In genomic region chr17:47596162-47596838, GRCm38 (mm10) we compare ENCODE assay signal across 7 mouse cellular contexts. TPM values are rescaled to one million over a fixed set of nuclear protein-coding genes. Genes with fewer than 3 reads are reported as not detected.
DNase-seq lines count a peak whose midpoint lies in the region; ATAC-seq and TF ChIP-seq lines count a peak whose summit lies in the region.

No protein-coding gene starts in this region.

- no peak for TF ChIP-seq POLR2A in testis, adult 2 months (IDR thresholded peaks at IDR 0.05; ENCODE audit: control insufficient read depth, low read depth, low read length)

- H3K4me3 ChIP-seq in testis, adult 2 months (ENCODE audit: control insufficient read depth, low read depth, low read length) = peak overlapping the region; percentile 2; the same call in 1 of the 2 replicates
- H3K4me3 ChIP-seq in forebrain, embryonic 16.5 days (replicated peaks; ENCODE audit: low read length) = 0 out of 2 replicates have a peak overlapping the region, but pooled peaks have one; percentile 4
- peak overlapping the region; percentile 93 for H3K4me3 ChIP-seq in limb, embryonic 15.5 days
- peak overlapping the region; percentile 96 for H3K4me3 ChIP-seq in stomach, embryonic 15.5 days (replicated peaks)

- no peaks in the 10 kb centered on the region for H3K27me3 ChIP-seq in testis, adult 2 months (ENCODE audit: control insufficient read depth, insufficient read depth, low read length)
- no peaks in the 10 kb centered on the region for H3K27me3 ChIP-seq in forebrain, embryonic 16.5 days (replicated peaks; ENCODE audit: control insufficient read depth, insufficient read depth, low read length)
- no peaks in the 10 kb centered on the region for H3K27me3 ChIP-seq in limb, embryonic 15.5 days
- no peaks in the 10 kb centered on the region for H3K27me3 ChIP-seq in stomach, embryonic 15.5 days (replicated peaks)

- ATAC-seq in forebrain, embryonic 16.5 days = no peak
- ATAC-seq in limb, embryonic 15.5 days (ENCODE audit: insufficient number of reproducible peaks, low FRiP score, low TSS enrichment, low read depth) = no peak
- no peak for ATAC-seq in stomach, embryonic 15.5 days (ENCODE audit: insufficient read depth, low FRiP score, low read depth)
- no peak for ATAC-seq in erythroid progenitor cell, adult 5-6 weeks (replicated peaks; ENCODE audit: low FRiP score, poor library complexity, severe bottlenecking)

- no peak for TF ChIP-seq CTCF in testis, adult 2 months (IDR thresholded peaks at IDR 0.05; ENCODE audit: control insufficient read depth, insufficient read depth, insufficient replicate concordance, low read depth, low read length)

- H3K4me2 ChIP-seq in forebrain, embryonic 16.5 days (ENCODE audit: low read length) = peak overlapping the region; percentile 99
- H3K4me2 ChIP-seq in limb, embryonic 15.5 days = peak overlapping the region; percentile 73
- H3K4me2 ChIP-seq in stomach, embryonic 15.5 days = peak overlapping the region; percentile 78

- WGBS in forebrain, embryonic 16.5 days = 22% methylated on average over 6 of the region's 6 CpGs
- WGBS in limb, embryonic 15.5 days = 11% methylated on average over 6 of the region's 6 CpGs
- 16% methylated on average over 6 of the region's 6 CpGs for WGBS in stomach, embryonic 15.5 days

- DNase-seq in testis, postnatal 14 days (ENCODE audit: low spot score) = no peak
- no peak for DNase-seq in frontal cortex, postnatal 10 days (ENCODE audit: low spot score in 2 of 2)

- no peaks in the 10 kb centered on the region for H3K36me3 ChIP-seq in testis, adult 2 months (ENCODE audit: control insufficient read depth, insufficient read depth, low read length)
- peaks cover 7% of the 10 kb centered on the region for H3K36me3 ChIP-seq in forebrain, embryonic 16.5 days (ENCODE audit: control insufficient read depth, insufficient read depth)
- peaks cover 47% of the 10 kb centered on the region for H3K36me3 ChIP-seq in limb, embryonic 15.5 days
- H3K36me3 ChIP-seq in stomach, embryonic 15.5 days = peaks cover 20% of the 10 kb centered on the region

- H3K27ac ChIP-seq in testis, adult 2 months (ENCODE audit: control insufficient read depth, insufficient read depth, low read depth, low read length) = no peak overlapping the region
- H3K27ac ChIP-seq in forebrain, embryonic 16.5 days (ENCODE audit: low read length) = peak overlapping the region; percentile 60
- H3K27ac ChIP-seq in limb, embryonic 15.5 days = peak overlapping the region; percentile 97
- H3K27ac ChIP-seq in stomach, embryonic 15.5 days = peak overlapping the region; percentile 98

- H3K4me1 ChIP-seq in testis, adult 2 months (ENCODE audit: control insufficient read depth, insufficient read depth, low read length) = peaks cover 29% of the 10 kb centered on the region
- peaks cover 36% of the 10 kb centered on the region for H3K4me1 ChIP-seq in forebrain, embryonic 16.5 days (replicated peaks; ENCODE audit: control insufficient read depth, insufficient read depth, low read length)
- H3K4me1 ChIP-seq in limb, embryonic 15.5 days = peaks cover 47% of the 10 kb centered on the region
- H3K4me1 ChIP-seq in stomach, embryonic 15.5 days = peaks cover 41% of the 10 kb centered on the region

- peak overlapping the region; percentile 31 for H3K9ac ChIP-seq in forebrain, embryonic 16.5 days (replicated peaks; ENCODE audit: low read depth, low read length)
- peak overlapping the region; percentile 85 for H3K9ac ChIP-seq in limb, embryonic 15.5 days
- peak overlapping the region; percentile 87 for H3K9ac ChIP-seq in stomach, embryonic 15.5 days

- no peaks in the 10 kb centered on the region for H3K9me3 ChIP-seq in forebrain, embryonic 16.5 days (ENCODE audit: control insufficient read depth, low read length)
- H3K9me3 ChIP-seq in limb, embryonic 15.5 days = no peaks in the 10 kb centered on the region
- no peaks in the 10 kb centered on the region for H3K9me3 ChIP-seq in stomach, embryonic 15.5 days

RNA-seq across cellular contexts. Expression of gene Bysl, which starts 15.0 kb away (rescaled TPM):
- polyA plus RNA-seq in testis, adult 2 months (2012; rRNA removed) = 16.3 and 17.6 TPM in 2 replicates
- 32.9 and 36.1 TPM in 2 replicates for polyA plus RNA-seq in forebrain, embryonic 16.5 days (2015; fragmentation: Nextera tagmentation; extraction: Ambion mirVana)
- 24.1 and 26.3 TPM in 2 replicates for polyA plus RNA-seq in limb, embryonic 15.5 days (2015; fragmentation: Nextera tagmentation; extraction: Ambion mirVana)
- 21.2 and 21.4 TPM in 2 replicates for polyA plus RNA-seq in stomach, embryonic 15.5 days (2015; fragmentation: Nextera tagmentation; extraction: Ambion mirVana)
- 5.9 and 8.3 TPM in 2 replicates for total RNA-seq in erythroid progenitor cell, adult 5-6 weeks (2015; ENCODE audit: low replicate concordance)
- 8.4 and 10.4 TPM in 2 replicates for total RNA-seq in erythroid progenitor cell, adult 5-6 weeks (2017; ENCODE audit: low replicate concordance)

RNA-seq across cellular contexts. Expression of gene Med20, which starts 15.1 kb away (rescaled TPM):
- 13.4 and 17.0 TPM in 2 replicates for polyA plus RNA-seq in testis, adult 2 months (2012; rRNA removed)
- polyA plus RNA-seq in forebrain, embryonic 16.5 days (2015; fragmentation: Nextera tagmentation; extraction: Ambion mirVana) = 51.6 and 51.8 TPM in 2 replicates
- 48.9 and 53.2 TPM in 2 replicates for polyA plus RNA-seq in limb, embryonic 15.5 days (2015; fragmentation: Nextera tagmentation; extraction: Ambion mirVana)
- 38.7 and 39.7 TPM in 2 replicates for polyA plus RNA-seq in stomach, embryonic 15.5 days (2015; fragmentation: Nextera tagmentation; extraction: Ambion mirVana)
- 28.1 and 37.8 TPM in 2 replicates for total RNA-seq in erythroid progenitor cell, adult 5-6 weeks (2015; ENCODE audit: low replicate concordance)
- 36.5 and 63.2 TPM in 2 replicates for total RNA-seq in erythroid progenitor cell, adult 5-6 weeks (2017; ENCODE audit: low replicate concordance)

RNA-seq across cellular contexts. Expression of gene Gm20517, which starts 15.1 kb away (rescaled TPM):
- 20.6 and 25.0 TPM in 2 replicates for polyA plus RNA-seq in testis, adult 2 months (2012; rRNA removed)
- polyA plus RNA-seq in forebrain, embryonic 16.5 days (2015; fragmentation: Nextera tagmentation; extraction: Ambion mirVana) = 2.3 and 2.9 TPM in 2 replicates
- polyA plus RNA-seq in limb, embryonic 15.5 days (2015; fragmentation: Nextera tagmentation; extraction: Ambion mirVana) = 0.99 and 2.4 TPM in 2 replicates
- polyA plus RNA-seq in stomach, embryonic 15.5 days (2015; fragmentation: Nextera tagmentation; extraction: Ambion mirVana) = 1.0 and 1.5 TPM in 2 replicates
- 11.5 and 13.8 TPM in 2 replicates for total RNA-seq in erythroid progenitor cell, adult 5-6 weeks (2015; ENCODE audit: low replicate concordance)
- 9.5 and 18.9 TPM in 2 replicates for total RNA-seq in erythroid progenitor cell, adult 5-6 weeks (2017; ENCODE audit: low replicate concordance)

RNA-seq across cellular contexts. Expression of gene Usp49, which starts 34.2 kb away (rescaled TPM):
- 67.0 and 80.5 TPM in 2 replicates for polyA plus RNA-seq in testis, adult 2 months (2012; rRNA removed)
- polyA plus RNA-seq in forebrain, embryonic 16.5 days (2015; fragmentation: Nextera tagmentation; extraction: Ambion mirVana) = 8.6 and 9.1 TPM in 2 replicates
- polyA plus RNA-seq in limb, embryonic 15.5 days (2015; fragmentation: Nextera tagmentation; extraction: Ambion mirVana) = 3.0 and 4.0 TPM in 2 replicates
- polyA plus RNA-seq in stomach, embryonic 15.5 days (2015; fragmentation: Nextera tagmentation; extraction: Ambion mirVana) = 5.3 and 6.3 TPM in 2 replicates
- total RNA-seq in erythroid progenitor cell, adult 5-6 weeks (2015; ENCODE audit: low replicate concordance) = 26.8 and 35.7 TPM in 2 replicates
- 29.2 and 46.3 TPM in 2 replicates for total RNA-seq in erythroid progenitor cell, adult 5-6 weeks (2017; ENCODE audit: low replicate concordance)

Comparison
In these comparisons a context has a peak if more than half of its experiments do, and no peak if none do; other contexts are left out.
1. H3K4me3 ChIP-seq: peak in every context shown above with its lines; median percentile 96 in stomach, embryonic 15.5 days; 93 in limb, embryonic 15.5 days; 4 in forebrain, embryonic 16.5 days; 2 in testis, adult 2 months.
2. H3K9ac ChIP-seq: peak in every context shown above with its lines; median percentile 87 in stomach, embryonic 15.5 days; 85 in limb, embryonic 15.5 days; 31 in forebrain, embryonic 16.5 days.